Mouse (Mus musculus) MEL (cell line): ENCODE data around the gene Rhobtb1. TPM values are rescaled to one million over a fixed set of nuclear protein-coding genes. Genes with fewer than 3 reads are reported as not detected.

Source experiments
- DNase-seq: peaks from one replicate; pipeline ENCODE4 v3.0.0; 2011; ENCODE audit warnings: low read depth, low spot score
- H3K27ac ChIP-seq: 2 replicates; pipeline ENCODE4 v1.5.1; 2012; ENCODE audit warnings: low read depth, mild to moderate bottlenecking, control low read depth, low read length, moderate library complexity; ENCODE audit not compliant: control insufficient read depth
- H3K27me3 ChIP-seq, 2 experiments: fragments of 150-350 bp in 1 of 2; sonication (generic) in 1 of 2; 2 replicates each; pipeline ENCODE4 v1.6.1; 2012; ENCODE audit warnings: low read length in 2 of 2, mild to moderate bottlenecking in 2 of 2, improper control_type of control experiment in 1 of 2, moderate library complexity in 1 of 2; ENCODE audit not compliant: insufficient read depth in 2 of 2, control insufficient read depth in 1 of 2
- H3K36me3 ChIP-seq, 2 experiments: 2 replicates each; pipeline ENCODE4 v1.6.1; 2012 to 2014; ENCODE audit warnings: low read length in 2 of 2, improper control_type of control experiment in 1 of 2, inconsistent platforms in 1 of 2, mild to moderate bottlenecking in 1 of 2; ENCODE audit not compliant: insufficient read depth in 2 of 2, control insufficient read depth in 1 of 2
- H3K4me1 ChIP-seq, 2 experiments: fragments of 150-350 bp in 1 of 2; sonication (generic) in 1 of 2; 2 replicates each; pipeline ENCODE4 v1.6.1; 2012; ENCODE audit warnings: low read length in 2 of 2, improper control_type of control experiment in 1 of 2, mild to moderate bottlenecking in 1 of 2; ENCODE audit not compliant: insufficient read depth in 2 of 2, control insufficient read depth in 1 of 2
- H3K4me3 ChIP-seq, 2 experiments: fragments of 150-350 bp in 1 of 2; sonication (generic) in 1 of 2; 2 replicates each; pipeline ENCODE4 v1.5.1; 2012; ENCODE audit warnings: low read depth in 2 of 2, low read length in 2 of 2, mild to moderate bottlenecking in 2 of 2, moderate library complexity in 2 of 2, control low read depth in 1 of 2, improper control_type of control experiment in 1 of 2; ENCODE audit not compliant: control insufficient read depth in 1 of 2, insufficient read depth in 1 of 2
- H3K79me2 ChIP-seq: 2 replicates; pipeline ENCODE4 v1.6.1; 2012; ENCODE audit warnings: mild to moderate bottlenecking, low read length, moderate library complexity; ENCODE audit not compliant: control insufficient read depth, poor library complexity, insufficient read depth
- H3K9ac ChIP-seq: 2 replicates; pipeline ENCODE4 v1.6.1; 2012; ENCODE audit warnings: low read depth, mild to moderate bottlenecking, control low read depth, low read length, moderate library complexity; ENCODE audit not compliant: control insufficient read depth, poor library complexity, severe bottlenecking
- H3K9me3 ChIP-seq: fragments of 150-350 bp; sonication (generic); replicated peaks from 2 replicates; pipeline ENCODE4 v1.6.1; 2012; ENCODE audit warnings: mild to moderate bottlenecking, low read length, improper control_type of control experiment, moderate library complexity; ENCODE audit not compliant: insufficient read depth
- ELF1 ChIP-seq: IDR thresholded peaks from 2 replicates; pipeline ENCODE4 v1.6.1; 2014; ENCODE audit warnings: low read depth, mild to moderate bottlenecking, inconsistent platforms, low read length, improper control_type of control experiment, moderate library complexity
- ETS1 ChIP-seq: IDR thresholded peaks from 2 replicates; pipeline ENCODE4 v1.6.1; 2012; ENCODE audit warnings: low read depth, mild to moderate bottlenecking, inconsistent platforms, low read length, improper control_type of control experiment, moderate library complexity
- JUND ChIP-seq: IDR thresholded peaks from 2 replicates; pipeline ENCODE4 v1.6.1; 2011; ENCODE audit warnings: low read depth, mild to moderate bottlenecking, improper control_type of control experiment, low read length
- MAFK ChIP-seq: IDR thresholded peaks from 2 replicates; pipeline ENCODE4 v1.6.1; 2011; ENCODE audit warnings: low read depth, mild to moderate bottlenecking, low read length, improper control_type of control experiment, borderline replicate concordance
- RCOR1 ChIP-seq: IDR thresholded peaks from 2 replicates; pipeline ENCODE4 v1.6.1; 2012; ENCODE audit warnings: low read depth, mild to moderate bottlenecking, inconsistent platforms, low read length, improper control_type of control experiment
- SMC3 ChIP-seq: IDR thresholded peaks from 2 replicates; pipeline ENCODE4 v1.6.1; 2011; ENCODE audit warnings: low read depth, low read length, improper control_type of control experiment
- TAL1 ChIP-seq: IDR thresholded peaks from 2 replicates; pipeline ENCODE4 v1.6.1; 2012; ENCODE audit warnings: mild to moderate bottlenecking, inconsistent platforms, low read length, moderate library complexity, mixed read lengths
- UBTF ChIP-seq: IDR thresholded peaks from 2 replicates; pipeline ENCODE4 v1.6.1; 2012; ENCODE audit warnings: low read depth, mild to moderate bottlenecking, inconsistent platforms, low read length, improper control_type of control experiment, moderate library complexity, borderline replicate concordance; ENCODE audit not compliant: insufficient read depth
- ZNF384 ChIP-seq: IDR thresholded peaks from 2 replicates; pipeline ENCODE4 v1.6.1; 2012; ENCODE audit warnings: low read depth, mild to moderate bottlenecking, inconsistent platforms, low read length, improper control_type of control experiment
- polyA plus RNA-seq, 2 experiments: library from polyadenylated mRNA; stranded (reverse) in 1 of 2; unstranded in 1 of 2; fragments of >175 nt in 1 of 2; fragments of >200 nt in 1 of 2; gene quantifications; 2 replicates each; pipeline versions ENCODE4 v1.2.1 to v1.2.4; 2012; ENCODE audit warnings: low replicate concordance in 2 of 2, low read depth in 1 of 2; ENCODE audit not compliant: insufficient read length in 2 of 2, insufficient read depth in 1 of 2, missing spikeins in 1 of 2
- total RNA-seq: library from RNA; depleted of rRNA; stranded (reverse); fragments of 300-350 nt; gene quantifications from 2 replicates; pipeline ENCODE4 v1.2.3, GENCODE M21; 2012

The Rhobtb1 gene
- total and polyA plus RNA-seq, 3 experiments, result not detected

- Histone ChIP-seq H3K4me3 (no peak overlapping the region), H3K9ac (no peak overlapping the region), H3K27me3 (no peaks in the 10 kb centered on the region), H3K79me2 (no peaks in the 10 kb centered on the region), H3K9me3 (no peaks in the 10 kb centered on the region), H3K27ac (no peak overlapping the region), H3K4me1 (no peaks in the 10 kb centered on the region), H3K36me3 (no peaks in the 10 kb centered on the region)
- DNase-seq, result no peak
- no peak for TF ChIP-seq RCOR1
- no peak for TF ChIP-seq ZNF384
Observed at GRCm38 (mm10) chr10:69245906-69246668, 94.9 kb downstream of the Rhobtb1 start.

DNA sequence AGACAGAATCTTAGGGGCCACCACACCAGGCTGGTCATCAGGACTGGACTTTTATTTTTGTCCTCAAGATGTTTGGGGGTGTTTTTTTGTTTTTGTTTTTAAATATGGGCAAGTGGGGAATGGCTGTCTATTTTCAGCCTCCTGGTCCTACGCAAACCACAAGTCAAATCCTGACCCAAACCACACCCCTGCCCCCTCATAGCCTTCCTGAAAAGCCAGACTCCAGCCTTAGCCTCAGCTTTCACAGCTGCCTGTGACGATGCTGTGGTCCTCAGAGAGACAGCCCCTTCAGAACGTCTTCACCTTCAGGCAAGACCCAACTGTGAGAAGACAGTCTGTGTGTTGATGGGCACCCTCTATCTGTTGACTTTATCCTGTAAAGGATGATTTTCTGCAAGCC, 95.5 kb downstream of the Rhobtb1 start:
- DNase-seq, result no peak
- Histone ChIP-seq H3K36me3 (no peaks in the 10 kb centered on the region), H3K4me3 (no peak overlapping the region), H3K79me2 (no peaks in the 10 kb centered on the region), H3K9me3 (no peaks in the 10 kb centered on the region), H3K27me3 (no peaks in the 10 kb centered on the region), H3K9ac (no peak overlapping the region), H3K4me1 (no peaks in the 10 kb centered on the region), H3K27ac (no peak overlapping the region)
- no peak for TF ChIP-seq JUND
- no peak for TF ChIP-seq MAFK
- no peak for TF ChIP-seq UBTF
- no peak for TF ChIP-seq TAL1
- no peak for TF ChIP-seq RCOR1
- no peak for TF ChIP-seq SMC3

DNA sequence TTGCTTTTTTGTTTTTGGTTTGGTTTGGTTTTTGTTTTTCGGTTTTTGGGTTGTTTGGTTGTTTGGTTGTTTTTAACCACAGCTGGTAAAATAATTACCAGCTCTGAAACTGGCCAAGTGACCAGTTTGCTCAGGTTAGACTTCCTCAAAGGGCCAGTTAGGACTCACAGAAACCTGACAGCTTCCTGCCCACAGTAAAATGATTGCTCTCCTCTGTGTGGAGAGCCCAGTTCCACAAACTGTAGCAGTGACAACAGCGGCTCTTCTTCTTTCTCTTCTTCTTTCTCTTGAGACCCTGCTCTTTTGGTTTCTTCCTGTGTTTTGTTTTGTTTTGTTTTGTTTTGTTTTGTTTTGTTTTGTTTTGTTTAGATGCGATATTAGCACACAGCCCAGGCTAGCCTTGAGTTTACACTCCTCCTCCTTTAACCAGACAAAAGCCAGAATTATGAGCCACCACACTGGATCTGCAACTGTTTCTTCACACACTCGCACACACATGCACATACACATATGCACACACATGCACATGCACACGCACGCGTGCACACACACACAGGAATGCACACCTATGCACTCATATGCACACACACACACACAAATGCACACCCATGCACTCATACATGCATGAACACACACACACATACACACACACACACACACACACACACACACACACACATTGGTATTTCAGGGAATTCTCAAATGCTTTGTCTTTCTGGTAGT, 96.2 kb downstream of the Rhobtb1 start:
- H3K79me2 ChIP-seq, result no peaks in the 10 kb centered on the region
- no peak overlapping the region for H3K4me3 ChIP-seq
- H3K27me3 ChIP-seq, result no peaks in the 10 kb centered on the region
- H3K27ac ChIP-seq, result no peak overlapping the region
- no peaks in the 10 kb centered on the region for H3K9me3 ChIP-seq
- H3K4me1 ChIP-seq, result no peaks in the 10 kb centered on the region
- H3K36me3 ChIP-seq, result no peaks in the 10 kb centered on the region
- TF ChIP-seq ETS1, result no peak
- no peak for TF ChIP-seq ELF1
- DNase-seq, result no peak
- no peak overlapping the region for H3K9ac ChIP-seq
